Mouse (Mus musculus) lung, postnatal 14 days (tissue): ENCODE results near the gene Slc9a9.
A peak's percentile ranks its signal among the peaks of the same experiment; 100 is the strongest.

Experiments used
- DNase-seq: peaks from one replicate; pipeline ENCODE4 v3.0.0; 2021

The Slc9a9 gene

GRCm38 (mm10) chr9:94969131-94969530 is 299.4 kb downstream of the Slc9a9 start:
- DNase-seq: no peak

- no peak for DNase-seq
Measured at GRCm38 (mm10) chr9:94972021-94972420, 302.3 kb downstream of the Slc9a9 start.

- no peak for DNase-seq
Measured at GRCm38 (mm10) chr9:94972693-94973092, 303.0 kb downstream of the Slc9a9 start.

- no peak for DNase-seq
Measured at GRCm38 (mm10) chr9:94976191-94976590, 306.5 kb downstream of the Slc9a9 start.

DNA sequence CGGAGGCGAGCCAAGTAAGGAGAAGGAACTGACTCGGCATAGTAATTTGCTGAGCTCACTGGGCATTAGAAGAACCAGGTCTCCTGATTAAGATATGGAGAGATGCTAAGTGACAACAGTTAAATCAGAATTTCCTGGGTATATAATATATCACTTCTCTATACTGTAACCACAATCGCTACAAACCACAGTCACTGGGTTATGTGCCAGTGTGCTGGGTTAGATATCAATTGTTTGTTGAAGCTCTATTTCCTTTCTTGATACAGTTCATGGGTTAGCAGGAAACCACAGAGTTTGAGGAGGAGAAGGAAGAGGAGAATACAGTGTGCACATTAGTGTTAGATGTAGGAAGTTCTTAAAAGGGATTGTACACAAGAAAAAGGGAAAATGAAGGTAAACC is 323.9 kb downstream of the Slc9a9 start:
- no peak for DNase-seq

- no peak for DNase-seq
Measured at GRCm38 (mm10) chr9:95020136-95020706, 350.5 kb downstream of the Slc9a9 start.

GRCm38 (mm10) chr9:95034140-95034970 is 364.6 kb downstream of the Slc9a9 start:
- DNase-seq: no peak

- DNase-seq: no peak
Measured at GRCm38 (mm10) chr9:95036209-95036608, 366.5 kb downstream of the Slc9a9 start.

- no peak for DNase-seq
Measured at GRCm38 (mm10) chr9:95042420-95042819, 372.7 kb downstream of the Slc9a9 start.

- DNase-seq: no peak
Measured at GRCm38 (mm10) chr9:95052160-95052559, 382.5 kb downstream of the Slc9a9 start.

DNA sequence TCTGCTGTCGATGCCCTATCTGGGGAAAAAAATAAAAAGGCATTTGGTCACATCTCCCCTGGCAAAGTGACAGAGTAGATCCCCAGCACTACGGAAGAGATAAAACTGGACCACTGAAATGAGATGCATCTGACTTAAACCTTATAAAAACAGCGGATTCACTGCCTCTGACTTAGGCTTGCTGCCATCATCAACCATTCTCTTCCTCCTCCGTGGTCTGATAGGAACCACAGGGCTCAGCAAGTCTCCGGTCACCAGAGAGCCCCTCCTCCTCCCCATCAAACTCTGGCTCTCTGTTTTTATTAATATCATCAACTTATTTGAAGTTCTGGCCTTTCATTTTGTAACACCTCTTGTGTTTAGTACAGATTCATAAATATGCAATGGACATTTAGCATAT is 383.5 kb downstream of the Slc9a9 start:
- no peak for DNase-seq

DNA sequence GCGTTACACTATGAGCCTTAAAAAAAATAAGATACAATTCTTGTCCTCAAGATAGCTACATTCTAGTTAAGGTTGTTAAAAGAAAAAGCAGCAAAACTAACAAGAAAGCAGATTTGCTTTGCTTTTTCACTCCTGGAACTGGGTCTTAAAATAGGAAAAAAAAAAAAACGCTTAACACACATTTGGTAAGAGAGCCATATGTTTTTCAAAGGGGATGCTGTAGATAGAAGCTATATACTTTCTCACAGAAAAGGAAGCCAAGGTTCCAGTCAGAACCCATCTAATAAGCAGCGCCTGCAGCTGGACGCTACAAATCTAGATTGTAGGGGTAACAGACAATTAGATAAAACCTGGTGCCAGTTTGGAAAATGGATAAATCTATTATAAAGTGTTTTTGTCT is 386.1 kb downstream of the Slc9a9 start:
- DNase-seq: no peak

DNA sequence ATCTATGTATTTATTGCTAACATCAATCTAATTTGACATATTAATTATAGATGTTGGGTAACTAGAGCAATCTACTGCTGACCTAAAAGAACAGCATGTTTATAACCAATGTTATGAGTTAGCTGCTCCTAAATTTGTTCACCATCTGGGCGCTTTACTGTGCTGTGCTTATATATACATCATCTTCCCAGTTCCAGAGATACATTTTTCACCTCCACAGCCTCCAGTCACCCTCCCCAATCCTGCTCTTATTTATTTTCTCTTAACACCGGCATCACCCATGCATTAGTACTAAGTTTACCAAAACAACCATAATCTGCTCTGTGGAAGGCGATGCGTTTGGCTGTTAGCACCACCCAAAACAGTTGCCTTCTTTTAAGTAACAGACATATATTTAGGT is 391.0 kb downstream of the Slc9a9 start:
- DNase-seq: no peak

DNA sequence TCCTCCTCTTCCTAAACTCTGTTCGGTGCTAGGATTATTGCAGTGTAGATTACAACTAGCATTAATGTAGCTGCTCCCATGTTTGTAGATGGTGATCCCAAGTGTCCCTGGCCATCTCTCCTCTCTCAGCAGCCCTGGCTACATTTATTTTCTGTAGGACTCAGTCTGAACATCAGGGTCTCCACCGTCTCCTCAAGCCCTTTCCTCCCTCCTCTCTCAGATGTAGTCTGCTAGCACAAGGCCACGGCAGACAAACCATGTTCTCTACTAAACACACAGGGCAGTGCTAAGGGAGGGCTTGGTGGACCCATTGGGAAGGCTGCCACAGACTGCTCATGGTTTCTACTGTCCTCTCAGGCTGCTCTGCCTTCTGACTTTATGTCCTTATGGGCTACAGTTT is 397.3 kb downstream of the Slc9a9 start:
- no peak for DNase-seq

DNA sequence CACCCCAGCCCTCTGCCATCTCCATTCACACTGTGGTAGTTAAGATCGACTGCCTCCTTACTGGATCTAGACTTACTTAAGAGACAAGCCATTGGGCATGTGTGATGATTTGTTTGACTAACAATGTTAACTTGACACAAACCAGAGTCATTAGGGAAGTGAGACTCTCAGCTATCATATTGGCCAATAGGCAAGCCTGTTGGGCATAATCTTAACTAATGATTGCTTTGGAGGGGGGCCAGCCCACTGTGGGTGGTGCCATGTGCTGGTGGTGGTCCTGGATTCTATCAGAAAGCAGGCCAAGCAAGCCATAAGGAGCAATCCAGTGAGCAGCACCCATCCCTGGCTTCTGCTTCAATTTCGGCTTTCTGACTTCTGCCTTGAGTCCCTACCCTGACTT is 398.8 kb downstream of the Slc9a9 start:
- no peak for DNase-seq

- DNase-seq: no peak
Measured at GRCm38 (mm10) chr9:95070832-95071519, 401.3 kb downstream of the Slc9a9 start.

- peak; percentile 30 for DNase-seq
Measured at GRCm38 (mm10) chr9:95072450-95072955, 402.8 kb downstream of the Slc9a9 start.

DNA sequence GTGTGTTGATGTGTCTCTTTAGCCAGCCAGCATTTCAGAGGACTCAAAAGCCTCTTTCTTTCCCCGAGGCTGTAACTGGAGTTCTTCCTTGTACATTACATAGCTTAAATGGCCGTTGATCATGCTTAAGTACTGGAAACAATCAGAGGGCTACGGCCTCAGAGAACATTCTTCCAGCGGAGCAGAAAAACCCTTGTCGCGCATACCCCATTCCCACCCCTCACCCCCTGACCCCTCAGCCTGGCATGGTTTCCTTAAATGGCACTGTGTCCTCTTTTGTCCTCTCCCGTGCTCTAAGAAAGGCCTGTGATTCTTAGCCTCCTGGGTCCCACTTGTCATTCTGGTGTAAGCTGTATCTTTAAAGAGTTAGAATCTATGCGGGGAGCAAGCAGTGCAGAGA is 404.0 kb downstream of the Slc9a9 start:
- no peak for DNase-seq

DNA sequence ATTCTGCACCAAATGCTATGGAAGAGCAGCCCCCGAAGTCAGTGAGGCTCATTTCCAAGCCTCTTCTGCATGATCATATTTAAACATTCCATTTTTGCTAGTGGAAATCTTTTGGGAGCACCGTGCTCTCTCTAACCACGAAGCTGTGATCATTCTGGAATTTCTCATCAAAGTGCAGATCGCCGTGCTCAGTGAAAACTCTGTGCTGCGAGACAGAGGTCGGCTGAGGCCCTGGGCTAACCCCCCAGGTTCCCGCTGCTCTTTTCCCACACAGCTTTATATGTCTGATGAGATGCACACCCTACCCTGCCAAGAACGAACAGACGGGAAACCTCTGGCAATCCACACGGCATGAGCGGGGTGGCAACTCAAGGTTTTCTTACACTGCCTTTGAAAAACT is 406.1 kb downstream of the Slc9a9 start:
- no peak for DNase-seq

DNA sequence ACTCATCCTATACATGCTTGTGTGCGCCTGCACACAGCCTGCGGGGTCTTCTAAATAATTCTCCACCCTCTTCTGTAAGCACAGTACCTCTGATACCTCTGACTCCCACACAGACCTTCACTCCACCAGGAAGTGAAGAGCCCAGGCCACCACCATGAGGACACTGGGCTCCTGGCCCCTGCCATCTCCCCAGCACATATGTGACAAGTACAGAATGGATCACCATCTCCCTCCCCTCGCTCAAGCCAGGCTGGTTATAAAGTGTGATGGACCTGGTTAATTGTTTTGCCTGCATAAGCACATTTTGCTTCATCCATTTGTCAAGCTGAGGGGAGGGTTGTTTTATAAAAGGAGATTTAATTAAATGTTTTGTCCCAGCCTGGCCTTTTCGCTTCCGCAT is 408.2 kb downstream of the Slc9a9 start:
- DNase-seq: no peak

GRCm38 (mm10) chr9:95078626-95079025 is 408.9 kb downstream of the Slc9a9 start:
- no peak for DNase-seq

DNA sequence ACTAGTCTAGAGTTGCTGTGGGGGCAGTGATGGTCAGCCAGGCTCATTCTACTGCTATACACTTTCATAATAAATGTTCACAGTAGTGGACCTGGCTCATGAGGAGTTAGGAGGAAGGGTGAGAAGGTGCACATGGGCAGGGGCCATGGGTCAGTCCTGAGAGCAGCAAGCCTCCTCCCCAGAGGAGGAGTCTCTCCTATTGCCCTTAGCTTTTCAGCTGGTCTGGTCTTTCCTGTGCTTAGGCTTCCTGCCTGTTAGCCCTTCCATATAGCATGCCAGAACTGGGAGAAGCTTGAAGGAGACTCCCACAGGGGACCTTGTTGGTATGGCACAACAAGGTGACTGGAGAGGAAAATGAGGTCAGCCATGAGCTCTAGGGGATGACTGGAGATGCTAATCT is 410.2 kb downstream of the Slc9a9 start:
- no peak for DNase-seq

DNA sequence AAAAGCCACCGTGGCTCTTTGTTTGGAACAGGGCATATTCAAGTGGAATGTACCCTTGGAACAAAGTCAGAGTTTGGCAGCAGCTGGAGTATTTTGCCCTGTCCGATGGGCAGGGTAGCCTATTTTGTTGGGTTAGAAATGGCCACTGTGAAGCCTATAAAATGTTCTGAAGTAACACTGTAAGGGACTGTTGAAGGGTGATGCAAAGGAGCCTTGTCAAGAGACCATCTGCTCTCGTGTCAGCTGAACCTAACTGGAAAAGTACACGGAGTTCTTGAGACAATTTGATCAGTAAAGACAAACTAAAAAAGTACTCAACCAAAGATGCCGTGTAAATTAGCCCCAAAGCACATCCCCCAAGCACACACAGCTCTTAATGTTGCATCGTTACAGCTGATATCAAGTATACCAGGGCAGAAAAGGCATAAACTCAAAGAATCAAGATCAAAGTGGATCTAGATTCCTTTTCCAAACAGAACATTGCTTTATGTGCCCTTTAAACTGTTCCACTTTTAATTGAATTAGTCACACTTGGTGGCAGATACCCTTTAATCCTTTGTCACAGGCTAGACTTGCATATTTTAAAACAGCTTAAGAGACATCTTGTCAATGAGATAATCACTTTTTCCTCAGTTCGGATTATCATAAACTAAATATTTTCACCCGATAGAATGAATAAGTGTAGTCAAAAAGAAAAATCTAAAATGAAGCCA is 416.6 kb downstream of the Slc9a9 start:
- DNase-seq: no peak
